Mouse (Mus musculus) lung, postnatal 0 days (tissue): Measurements from ENCODE around the gene Plpp7. TPM values are rescaled to one million over a fixed set of nuclear protein-coding genes. Genes with fewer than 3 reads are reported as not detected.

Experiments used
- ATAC-seq: fragments of 200-750 bp; cut with Nextera tagmentation; 2 replicates; pipeline ENCODE4 v1.8.0; 2017; ENCODE audit warnings: moderate library complexity
- DNase-seq: peaks from one replicate; pipeline ENCODE4 v3.0.0-alpha.2; 2016; ENCODE audit warnings: low spot score
- H3K27ac ChIP-seq: fragments of 300-500 bp; sonication (generic); 2 replicates; pipeline ENCODE4 v1.5.1; 2014; ENCODE audit warnings: antibody characterized with exemption, mild to moderate bottlenecking, low read length, mixed read lengths
- H3K27me3 ChIP-seq: fragments of 300-500 bp; sonication (generic); replicated peaks from 2 replicates; pipeline ENCODE4 v1.6.1; 2014; ENCODE audit warnings: low read length, mixed read lengths; ENCODE audit not compliant: insufficient read depth
- H3K36me3 ChIP-seq: fragments of 300-500 bp; sonication (generic); 2 replicates; pipeline ENCODE4 v1.6.1; 2014; ENCODE audit warnings: low read length, mixed read lengths; ENCODE audit not compliant: insufficient read depth
- H3K4me1 ChIP-seq: fragments of 300-500 bp; sonication (generic); 2 replicates; pipeline ENCODE4 v1.6.1; 2014; ENCODE audit warnings: antibody characterized with exemption, low read depth, low read length, mixed read lengths; ENCODE audit not compliant: insufficient read depth
- H3K4me2 ChIP-seq: fragments of 300-500 bp; sonication (generic); replicated peaks from 2 replicates; pipeline ENCODE4 v1.6.1; 2014; ENCODE audit warnings: low read depth, mild to moderate bottlenecking, low read length, moderate library complexity, mixed read lengths
- H3K4me3 ChIP-seq: fragments of 300-500 bp; sonication (generic); 2 replicates; pipeline ENCODE4 v1.5.1; 2014; ENCODE audit warnings: low read depth, low read length
- H3K9ac ChIP-seq: fragments of 300-500 bp; sonication (generic); replicated peaks from 2 replicates; pipeline ENCODE4 v1.6.1; 2014; ENCODE audit warnings: low read depth, mild to moderate bottlenecking
- H3K9me3 ChIP-seq: fragments of 300-500 bp; sonication (generic); 2 replicates; pipeline ENCODE4 v1.6.1; 2016; ENCODE audit warnings: low read length, mixed read lengths
- CTCF ChIP-seq: IDR thresholded peaks from 2 replicates; pipeline ENCODE4 v1.5.1; 2016; ENCODE audit warnings: antibody characterized with exemption, mild to moderate bottlenecking
- EP300 ChIP-seq: IDR thresholded peaks from 2 replicates; pipeline ENCODE4 v1.6.1; 2016; ENCODE audit warnings: antibody characterized with exemption, mild to moderate bottlenecking, control low read depth
- WGBS: fragments of 180-500 bp; shearing (Covaris S2); extraction: QIAGEN DNeasy Blood & Tissue Kit; methylation state at CpG from one replicate; pipeline ENCODE4 v1.1.7; 2014; 5-methylcytosine and 5-hydroxymethylcytosine counted together
- polyA plus RNA-seq: library from polyadenylated mRNA; unstranded; fragments of >200 nt; fragmentation: Nextera tagmentation; extraction: Ambion mirVana; gene quantifications from 2 replicates; pipeline ENCODE4 v1.2.1, GENCODE M21; 2015

The Plpp7 gene
- polyA plus RNA-seq, 1 experiment from 2014 or later = 2.4 TPM

GRCm38 (mm10) chr2:32078522-32078921, 16.8 kb upstream of the Plpp7 start:
- peak overlapping the region; percentile 68 for H3K27ac ChIP-seq
- peaks cover 16% of the 10 kb centered on the region for H3K27me3 ChIP-seq
- H3K9ac ChIP-seq = no peak overlapping the region
- 41% methylated on average over 8 of the region's 8 CpGs for WGBS
- no peaks in the 10 kb centered on the region for H3K4me1 ChIP-seq
- ATAC-seq = peak; percentile 77
- H3K4me3 ChIP-seq = no peak overlapping the region
- no peak overlapping the region for H3K4me2 ChIP-seq
- H3K36me3 ChIP-seq = no peaks in the 10 kb centered on the region
- H3K9me3 ChIP-seq = no peaks in the 10 kb centered on the region
- peak; percentile 62 for DNase-seq
- peak; percentile 52; the same call in 1 of the 2 replicates for TF ChIP-seq EP300
- no peak; the same call in 1 of the 2 replicates for TF ChIP-seq CTCF

- 79% methylated on average over 14 of the region's 14 CpGs for WGBS
- Histone ChIP-seq H3K9ac (no peak overlapping the region), H3K27ac (peak overlapping the region; percentile 68), H3K9me3 (no peaks in the 10 kb centered on the region), H3K27me3 (peaks cover 23% of the 10 kb centered on the region), H3K36me3 (no peaks in the 10 kb centered on the region), H3K4me2 (no peak overlapping the region), H3K4me3 (no peak overlapping the region), H3K4me1 (peaks cover 3% of the 10 kb centered on the region; the same call in 1 of the 2 replicates)
- no peak for DNase-seq
- TF ChIP-seq CTCF (no peak), EP300 (no peak)
- no peak for ATAC-seq
Measured at GRCm38 (mm10) chr2:32079191-32079725, 16.1 kb upstream of the Plpp7 start.

GRCm38 (mm10) chr2:32080681-32081080, 14.6 kb upstream of the Plpp7 start:
- Histone ChIP-seq H3K4me3 (no peak overlapping the region), H3K4me1 (peaks cover 5% of the 10 kb centered on the region; the same call in 1 of the 2 replicates), H3K4me2 (no peak overlapping the region), H3K9ac (no peak overlapping the region), H3K27ac (no peak overlapping the region), H3K36me3 (no peaks in the 10 kb centered on the region), H3K9me3 (no peaks in the 10 kb centered on the region), H3K27me3 (peaks cover 25% of the 10 kb centered on the region)
- TF ChIP-seq CTCF = no peak
- no peak for TF ChIP-seq EP300
- whole genome bisulfite sequencing = 65% methylated on average over 3 of the region's 3 CpGs
- ATAC-seq (no peak), DNase-seq (no peak)

- TF ChIP-seq EP300 (no peak), CTCF (no peak)
- ATAC-seq = no peak
- Histone ChIP-seq H3K4me2 (peak overlapping the region; percentile 86), H3K27me3 (peaks cover 25% of the 10 kb centered on the region), H3K9me3 (no peaks in the 10 kb centered on the region), H3K36me3 (no peaks in the 10 kb centered on the region), H3K9ac (no peak overlapping the region), H3K4me1 (peaks cover 5% of the 10 kb centered on the region; the same call in 1 of the 2 replicates), H3K4me3 (peak overlapping the region; percentile 57; the same call in 1 of the 2 replicates), H3K27ac (no peak overlapping the region)
- WGBS = 60% methylated on average over 14 of the region's 14 CpGs
- DNase-seq = peak; percentile 41
Measured at GRCm38 (mm10) chr2:32081296-32081929, 13.9 kb upstream of the Plpp7 start.

GRCm38 (mm10) chr2:32082229-32082628, 13.1 kb upstream of the Plpp7 start:
- H3K4me1 ChIP-seq = peaks cover 5% of the 10 kb centered on the region; the same call in 1 of the 2 replicates
- H3K9ac ChIP-seq = 0 out of 2 replicates have a peak overlapping the region, but pooled peaks have one; percentile 5
- TF ChIP-seq EP300 = no peak
- no peak for TF ChIP-seq CTCF
- H3K4me3 ChIP-seq = peak overlapping the region; percentile 57; the same call in 1 of the 2 replicates
- peak overlapping the region; percentile 26; the same call in 1 of the 2 replicates for H3K27ac ChIP-seq
- no peaks in the 10 kb centered on the region for H3K9me3 ChIP-seq
- DNase-seq (no peak), ATAC-seq (no peak)
- peaks cover 25% of the 10 kb centered on the region for H3K27me3 ChIP-seq
- H3K4me2 ChIP-seq = peak overlapping the region; percentile 86
- WGBS = 44% methylated on average over 2 of the region's 2 CpGs
- H3K36me3 ChIP-seq = no peaks in the 10 kb centered on the region

- WGBS = under 1% methylated on average over 78 of the region's 91 CpGs
- Histone ChIP-seq H3K36me3 (no peaks in the 10 kb centered on the region), H3K9ac (0 out of 2 replicates have a peak overlapping the region, but pooled peaks have one; percentile 26), H3K27me3 (peaks cover 28% of the 10 kb centered on the region), H3K4me2 (peak overlapping the region; percentile 86), H3K27ac (no peak overlapping the region), H3K4me3 (peak overlapping the region; percentile 57), H3K4me1 (peaks cover 5% of the 10 kb centered on the region; the same call in 1 of the 2 replicates), H3K9me3 (no peaks in the 10 kb centered on the region)
- peak; percentile 35 for TF ChIP-seq CTCF
- TF ChIP-seq EP300 = no peak
- peak; percentile 36 for DNase-seq
- peak; percentile 52 for ATAC-seq
Measured at GRCm38 (mm10) chr2:32083159-32084011, 11.9 kb upstream of the Plpp7 start.
